Mouse (Mus musculus): ENCODE measurements at regions not wholly inside any gene's neighbourhood (a gene's known extent, or its start where the extent isn't known, plus 50 kb on each side); places are given as distances from the start of the nearest gene placed in this dataset.

DNA sequence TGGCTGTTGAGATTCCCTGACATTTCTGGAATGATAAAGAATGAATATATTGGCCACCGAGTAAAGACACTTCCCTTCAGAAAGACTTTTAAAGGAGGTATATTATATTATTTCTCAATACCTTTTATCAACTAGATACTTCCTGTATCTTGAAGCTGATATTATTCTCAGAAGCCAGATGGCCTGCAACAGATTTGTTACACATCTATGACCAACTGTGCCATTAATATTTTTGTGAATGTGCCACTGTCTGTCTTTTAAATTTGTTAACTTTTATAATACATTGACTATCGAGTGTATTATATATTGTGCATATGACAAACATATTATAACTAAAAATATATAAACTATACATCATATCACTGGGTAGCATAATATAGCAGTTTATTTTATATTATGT lies 427.5 kb downstream of the 9330182O14Rik start:
- ATAC-seq (ENCODE audit: insufficient read depth, low FRiP score, low read depth) = no peak
- H3K4me3 ChIP-seq (replicated peaks) = no peak overlapping the region
- 91% methylated on average over 2 of the region's 2 CpGs for WGBS

DNA sequence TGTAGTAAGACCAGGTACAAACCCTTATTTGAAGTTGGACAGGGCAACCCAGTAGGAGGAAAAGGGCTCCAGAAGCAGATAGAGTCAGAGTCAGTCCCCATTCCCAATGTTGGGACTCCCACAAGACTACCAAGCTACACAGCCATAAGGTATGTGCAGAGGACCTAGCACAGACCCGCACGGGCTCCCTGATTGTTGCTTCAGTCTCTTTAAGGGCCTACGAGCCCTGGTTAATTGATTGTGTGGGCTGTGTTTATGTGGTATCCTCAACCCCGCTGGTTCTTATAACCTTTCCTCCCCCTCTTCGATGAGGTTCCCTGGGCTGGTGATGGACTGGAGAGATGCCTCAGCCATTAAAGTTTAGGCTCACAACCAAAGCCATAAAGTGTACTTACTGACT lies 431.6 kb downstream of the 9330182O14Rik start:
- no peaks in the 10 kb centered on the region for H3K9me3 ChIP-seq
- H3K9ac ChIP-seq = no peak overlapping the region
- H3K4me3 ChIP-seq (replicated peaks) = no peak overlapping the region
- 54% methylated on average over 5 of the region's 5 CpGs for WGBS
- H3K27ac ChIP-seq = no peak overlapping the region
- no peaks in the 10 kb centered on the region for H3K36me3 ChIP-seq
- H3K4me1 ChIP-seq = no peaks in the 10 kb centered on the region
- no peak for ATAC-seq (ENCODE audit: insufficient read depth, low FRiP score, low read depth)
- no peaks in the 10 kb centered on the region for H3K27me3 ChIP-seq (replicated peaks)
- no peak overlapping the region for H3K4me2 ChIP-seq

More for the DNA sequence above, 427.5 kb downstream of the 9330182O14Rik start:
- no peaks in the 10 kb centered on the region for H3K27me3 ChIP-seq (replicated peaks)
- H3K36me3 ChIP-seq = no peaks in the 10 kb centered on the region
- H3K9ac ChIP-seq = no peak overlapping the region
- H3K4me1 ChIP-seq = no peaks in the 10 kb centered on the region
- no peaks in the 10 kb centered on the region for H3K9me3 ChIP-seq
- H3K4me2 ChIP-seq = no peak overlapping the region
- no peak overlapping the region for H3K27ac ChIP-seq

DNA sequence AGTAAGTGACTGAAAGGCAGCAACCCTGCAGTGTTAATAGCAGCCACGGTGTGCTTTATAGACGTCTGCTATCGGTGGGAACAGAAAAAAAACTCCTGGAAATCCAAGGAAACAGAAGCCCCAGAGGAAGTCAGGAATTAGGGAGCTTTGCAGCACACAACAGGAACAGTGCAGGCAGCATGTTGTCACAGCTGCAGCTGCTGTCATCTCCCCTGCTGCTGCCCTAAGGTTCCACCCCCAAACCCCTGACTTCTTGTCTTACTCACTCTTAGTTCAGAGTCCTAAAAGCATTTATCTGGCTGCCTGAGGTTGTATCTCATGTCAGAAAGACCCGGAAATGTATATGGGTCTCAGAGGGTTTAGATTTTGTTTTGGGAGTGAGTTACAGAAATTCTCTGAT lies 432.3 kb downstream of the 9330182O14Rik start:
- no peak overlapping the region for H3K4me3 ChIP-seq (replicated peaks)
- H3K4me1 ChIP-seq = no peaks in the 10 kb centered on the region
- 10% methylated on average over 4 of the region's 4 CpGs for WGBS
- no peak for ATAC-seq (ENCODE audit: insufficient read depth, low FRiP score, low read depth)
- no peak overlapping the region for H3K4me2 ChIP-seq
- no peaks in the 10 kb centered on the region for H3K9me3 ChIP-seq
- H3K27me3 ChIP-seq (replicated peaks) = no peaks in the 10 kb centered on the region
- no peaks in the 10 kb centered on the region for H3K36me3 ChIP-seq
- H3K9ac ChIP-seq = no peak overlapping the region
- no peak overlapping the region for H3K27ac ChIP-seq

DNA sequence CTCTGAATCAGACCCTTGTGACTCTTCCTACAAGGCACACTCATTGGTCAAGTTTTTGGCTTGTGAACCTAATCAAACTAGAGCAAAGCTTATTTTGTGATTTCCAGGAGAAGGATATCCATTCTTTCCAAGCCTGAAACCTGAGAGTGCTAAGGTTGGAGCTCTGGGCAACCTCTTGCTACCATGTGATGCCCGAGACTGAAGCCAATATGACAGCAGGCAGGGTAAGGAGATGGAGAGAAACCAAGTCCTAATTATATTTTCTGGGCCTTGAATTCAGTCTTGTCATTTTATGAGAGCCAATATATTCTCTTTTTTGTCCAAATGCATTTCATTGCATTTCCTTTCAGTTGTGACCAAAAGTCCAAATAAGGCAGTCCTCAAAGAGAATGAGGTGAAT lies 434.5 kb downstream of the 9330182O14Rik start:
- H3K27me3 ChIP-seq (replicated peaks) = no peaks in the 10 kb centered on the region
- no peaks in the 10 kb centered on the region for H3K36me3 ChIP-seq
- no peak overlapping the region for H3K9ac ChIP-seq
- no peak for ATAC-seq (ENCODE audit: insufficient read depth, low FRiP score, low read depth)
- no peak overlapping the region for H3K4me3 ChIP-seq (replicated peaks)
- no peaks in the 10 kb centered on the region for H3K9me3 ChIP-seq
- H3K27ac ChIP-seq = no peak overlapping the region
- no peaks in the 10 kb centered on the region for H3K4me1 ChIP-seq
- 85% methylated on average over 1 of the region's 1 CpGs for WGBS
- no peak overlapping the region for H3K4me2 ChIP-seq
